Mouse (Mus musculus): Measurements from ENCODE around the gene Galm.
"Not testable (repeated sequence)": the region's sequence is repeated elsewhere in the genome, so short reads cannot be mapped to it uniquely, and the experiment has no call there.

The Galm gene

DNA sequence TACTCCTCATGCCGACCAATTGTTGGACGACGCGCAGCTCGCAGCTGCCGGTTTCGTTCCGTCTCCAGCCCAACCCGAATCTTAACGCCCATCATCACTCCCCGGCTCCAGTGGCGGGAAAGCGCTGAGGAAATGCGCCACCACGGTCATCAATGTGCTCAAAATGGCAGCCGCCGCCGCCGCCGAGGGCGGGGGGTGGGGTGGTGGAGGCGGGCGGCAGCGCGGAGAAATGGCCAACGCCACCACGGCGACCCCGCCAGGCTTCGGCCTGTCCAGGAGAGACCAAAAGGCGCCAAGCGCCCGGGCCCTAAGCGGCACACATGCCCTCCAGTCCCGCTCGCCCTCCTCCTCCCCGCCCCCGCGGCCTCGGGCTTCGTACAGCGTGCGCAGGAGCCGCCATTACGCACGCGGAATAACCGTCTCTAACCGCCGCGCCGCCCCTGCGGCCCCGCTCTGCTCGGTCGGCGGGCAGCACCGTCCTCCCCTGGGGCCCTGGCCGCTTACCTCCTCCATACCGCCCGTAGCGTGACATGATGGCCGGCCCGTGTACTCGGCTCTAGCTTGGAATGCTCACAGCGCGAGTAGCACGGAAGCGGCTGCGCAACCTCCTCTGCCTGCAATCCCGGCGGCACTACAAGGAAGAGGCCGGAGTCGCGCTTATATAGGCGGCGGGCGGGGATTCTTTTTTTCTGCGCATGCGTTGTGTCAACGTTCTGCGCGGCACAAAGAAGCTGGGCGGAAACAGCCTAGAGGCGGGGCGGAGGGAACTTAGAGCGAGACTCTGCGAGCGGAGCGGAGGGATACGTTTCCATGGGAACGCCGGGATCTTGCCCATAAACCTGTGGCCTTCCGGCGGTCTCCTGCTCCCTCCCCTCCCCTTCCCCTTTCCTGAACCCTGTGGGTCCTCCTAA, 79.7 kb downstream of the Galm start, which contains the start of the genes Srsf7 and Ttc39d:
Gene Srsf7 (minus strand): TSS at position 637 of the 911 bp plus-strand sequence.
Gene Ttc39d (plus strand): TSS at position 790 of the 911 bp plus-strand sequence.
- DNase-seq (ENCODE audit: low spot score in 2 of 2), result peak; percentile 98 to 99

DNA sequence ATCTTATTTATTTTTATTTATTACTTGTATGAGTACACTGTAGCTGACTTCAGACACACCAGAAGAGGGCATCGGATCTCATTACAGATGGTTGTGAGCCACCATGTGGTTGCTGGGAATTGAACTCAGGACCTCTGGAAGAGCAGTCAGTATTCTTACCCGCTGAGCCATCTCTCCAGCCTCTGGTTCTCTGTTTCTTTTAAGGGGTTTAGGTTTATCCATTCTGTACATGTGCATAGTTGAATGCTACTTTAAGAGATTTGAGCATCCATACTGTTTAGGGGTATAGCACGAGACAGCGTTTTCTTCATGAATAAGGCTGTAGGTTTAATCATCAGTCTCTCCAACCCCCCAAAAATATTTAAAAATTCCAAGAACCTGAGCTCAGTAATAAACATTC, 86.7 kb downstream of the Galm start:
- DNase-seq (ENCODE audit: low spot score in 2 of 2), result not testable (repeated sequence)

DNA sequence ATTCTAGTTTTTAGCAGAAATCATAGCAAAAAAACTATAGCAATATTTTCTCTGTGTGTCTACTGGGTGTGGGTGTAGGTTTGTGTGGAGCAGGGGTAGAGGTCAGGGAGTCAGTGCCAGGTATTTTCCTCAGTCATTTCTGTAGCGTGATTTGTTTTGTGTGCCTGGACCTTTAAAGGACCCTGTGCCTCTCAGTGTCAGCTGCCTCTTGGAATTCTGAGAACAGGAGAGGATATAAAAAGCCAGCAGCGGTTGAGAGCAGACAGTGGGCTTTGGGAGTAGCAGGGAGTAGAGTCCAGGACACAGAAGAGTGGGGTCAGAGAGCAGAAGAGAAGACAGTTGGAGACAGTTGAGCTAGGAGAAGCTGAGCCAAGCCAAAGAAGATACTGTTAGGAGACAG, 92.9 kb downstream of the Galm start:
- no peak for DNase-seq (ENCODE audit: low spot score in 2 of 2)

DNA sequence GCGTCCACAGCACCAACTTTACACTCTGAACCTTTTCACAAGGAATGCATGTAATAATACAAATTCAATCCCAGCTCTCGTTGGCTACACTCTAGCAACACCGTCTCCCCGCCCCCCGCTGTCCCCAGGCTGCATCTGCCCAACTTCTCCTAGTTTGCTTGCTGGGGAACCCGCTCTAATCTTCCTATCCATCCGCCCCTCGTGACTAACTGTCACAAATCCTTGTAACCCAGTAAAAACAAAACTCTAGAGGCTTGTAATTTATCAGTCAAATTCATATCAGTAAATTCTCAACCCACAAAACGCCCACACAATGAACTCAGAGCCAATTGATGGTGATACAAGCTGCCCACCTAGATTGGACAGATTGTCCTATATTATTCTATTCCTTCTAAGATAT, 93.9 kb downstream of the Galm start:
- no peak for DNase-seq (ENCODE audit: low spot score in 2 of 2)

DNA sequence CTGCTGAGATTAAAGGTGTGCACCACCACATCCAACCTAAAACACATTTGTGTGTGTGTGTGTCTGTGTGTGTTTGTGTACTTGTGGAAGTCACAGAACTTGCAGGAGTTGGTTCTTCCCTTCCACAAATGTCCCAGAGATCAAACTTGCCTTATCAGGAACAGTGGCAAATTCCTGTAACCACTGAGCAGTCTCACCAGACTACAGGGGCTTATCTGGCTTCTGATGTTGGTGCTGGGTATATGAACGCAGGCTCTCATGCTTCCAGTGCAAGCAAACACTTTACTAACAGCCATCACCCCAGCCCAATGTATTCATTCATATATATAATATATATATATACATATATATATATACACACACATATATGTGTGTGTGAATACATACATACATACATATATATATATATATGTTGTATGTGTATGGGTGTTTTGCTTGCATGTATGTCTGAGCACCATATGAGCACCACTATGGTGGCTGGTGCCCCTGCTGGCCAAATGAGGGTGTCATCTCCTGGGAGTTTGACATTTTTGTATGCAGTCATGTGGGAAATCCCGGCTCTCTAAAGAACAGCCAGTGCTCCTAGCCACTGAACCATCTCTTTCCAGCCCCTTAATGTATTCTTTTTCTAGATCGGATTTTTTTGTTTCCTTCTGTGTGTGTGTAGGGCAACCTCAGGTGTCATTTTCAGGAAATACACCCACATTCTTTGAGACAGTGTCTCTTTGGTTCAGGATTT, 94.8 kb downstream of the Galm start:
- no peak for DNase-seq (ENCODE audit: low spot score in 2 of 2)

GRCm38 (mm10) chr17:80223829-80224228, 96.6 kb downstream of the Galm start:
- no peak for DNase-seq (ENCODE audit: low spot score in 2 of 2)

GRCm38 (mm10) chr17:80224326-80225116, 97.2 kb downstream of the Galm start, which contains the start of gene Gemin6:
Gene Gemin6, plus strand, starts transcription at chr17:80224441.
- peak; percentile 87 to 91 for DNase-seq (ENCODE audit: low spot score in 2 of 2)

DNA sequence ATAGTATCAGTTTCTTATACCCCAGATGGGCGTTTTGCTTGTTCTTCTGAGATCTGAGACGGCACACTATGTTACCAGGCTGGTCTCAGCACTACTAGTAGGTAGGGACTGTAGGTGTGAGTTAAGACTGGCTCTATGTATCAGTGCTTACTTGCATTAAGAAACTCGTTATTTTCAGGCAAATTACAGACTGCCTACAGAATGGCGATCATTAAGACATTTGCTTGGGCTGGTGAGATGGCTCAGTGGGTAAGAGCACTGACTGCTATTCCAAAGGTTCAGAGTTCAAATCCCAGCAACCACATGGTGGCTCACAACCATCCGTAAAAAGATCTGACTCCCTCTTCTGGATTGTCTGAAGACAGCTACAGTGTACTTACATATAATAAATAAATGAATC, 97.9 kb downstream of the Galm start:
- DNase-seq (ENCODE audit: low spot score in 2 of 2), result not testable (repeated sequence)

DNA sequence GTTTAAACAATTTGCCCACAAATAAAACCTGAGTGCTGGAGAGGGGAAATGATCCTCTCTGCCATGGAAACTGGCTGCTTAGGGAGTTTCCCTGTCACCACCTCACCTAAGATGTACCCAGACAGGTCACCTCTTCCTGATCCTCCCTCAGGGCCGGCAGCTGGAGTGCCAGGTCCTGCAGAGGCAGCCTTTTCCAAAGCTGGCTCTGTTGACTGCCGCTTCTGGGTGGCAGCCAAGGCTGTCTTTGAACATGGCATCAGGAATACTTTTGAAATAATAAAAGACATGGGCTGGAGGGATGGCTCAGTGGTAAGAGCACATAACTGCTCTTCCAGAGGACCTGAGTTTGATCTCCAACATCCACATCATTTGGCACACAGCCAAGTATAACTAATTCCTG, 102.1 kb downstream of the Galm start:
- no peak for DNase-seq (ENCODE audit: low spot score in 2 of 2)

DNA sequence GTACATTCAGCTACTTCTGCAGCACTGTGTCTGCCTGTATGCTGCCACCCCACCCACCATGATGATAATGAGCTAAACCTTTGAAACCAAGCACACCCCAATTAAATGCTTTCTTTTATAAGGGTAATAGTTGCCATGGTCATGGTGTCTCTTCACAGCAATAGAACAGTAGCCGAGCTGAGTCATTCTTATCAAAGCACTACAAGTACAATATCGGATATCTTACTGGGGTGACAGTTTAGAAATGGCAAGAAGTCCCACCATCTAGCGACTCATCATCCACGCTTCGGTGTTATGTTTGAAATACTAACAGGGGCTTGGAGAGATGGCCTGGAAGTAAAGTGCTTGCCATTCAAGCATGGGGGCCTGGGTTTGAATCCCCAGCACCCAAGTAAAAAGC, 106.6 kb downstream of the Galm start:
- no peak for DNase-seq (ENCODE audit: low spot score in 2 of 2)

DNA sequence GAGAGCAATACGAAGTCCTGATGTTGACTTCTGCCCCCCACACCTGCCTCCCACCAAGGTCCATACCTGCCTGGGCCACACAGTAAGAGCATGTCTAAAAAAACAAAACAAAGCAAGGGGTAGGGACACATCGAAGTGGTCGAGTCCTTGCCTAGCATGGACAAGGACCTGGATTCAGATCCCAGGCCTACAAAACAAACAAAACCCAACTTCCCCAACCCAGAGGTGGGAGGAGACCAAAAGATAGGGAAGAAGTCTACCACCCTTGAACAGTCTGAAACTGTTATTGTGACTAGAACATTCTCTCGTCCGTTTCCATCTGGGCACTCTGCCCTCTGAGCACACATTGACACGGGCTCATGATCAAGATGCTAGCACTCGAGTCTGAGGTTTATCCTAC, 107.1 kb downstream of the Galm start:
- DNase-seq (ENCODE audit: low spot score in 2 of 2), result no peak
